Mouse (Mus musculus): ENCODE data around the gene Parp4.

DNA sequence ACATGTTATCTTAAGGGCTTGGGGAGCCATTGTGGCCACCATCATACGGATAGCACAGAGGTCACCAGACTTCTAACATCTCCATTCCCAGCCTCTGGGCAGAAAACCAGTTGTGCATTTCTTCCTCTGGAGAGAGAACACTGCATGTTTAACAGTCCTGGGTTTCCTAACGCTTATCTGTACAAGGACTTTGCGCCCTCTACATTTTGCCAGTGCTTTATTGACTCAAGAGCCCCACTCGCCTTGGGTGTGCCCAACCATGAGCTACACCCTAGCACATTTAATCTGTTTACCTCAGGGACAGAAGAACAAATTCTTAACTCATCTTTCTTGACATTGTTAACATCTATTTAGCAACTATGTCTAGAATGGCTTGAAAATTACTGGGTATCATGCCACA lies 50.8 kb downstream of the Parp4 start:
- TF ChIP-seq CTCF (IDR thresholded peaks at IDR 0.05; ENCODE audit: extremely low read depth, insufficient read length, insufficient replicate concordance, low read depth, low read length) (no peak), POLR2A (IDR thresholded peaks at IDR 0.05; ENCODE audit: low read depth, low read length) (no peak)

Data from small intestine, adult 2 months (tissue).